Mouse (Mus musculus): Measurements from ENCODE around the gene Gm6525.

- TF ChIP-seq EP300 (IDR thresholded peaks at IDR 0.05; ENCODE audit: insufficient read depth, low read depth, low read length) (no peak), CTCF (IDR thresholded peaks at IDR 0.05; ENCODE audit: low read depth, low read length) (no peak), POLR2A (IDR thresholded peaks at IDR 0.05; ENCODE audit: insufficient read depth, low read length) (no peak)
Measured at GRCm38 (mm10) chr3:84205650-84206049, 31.7 kb downstream of the Gm6525 start.

Data from ES-Bruce4 (cell line).